Mouse (Mus musculus) testis, adult 2 months (tissue): ENCODE measurements around the gene Glyr1.

Experiments
- CTCF ChIP-seq: fragments of 200-500 bp; IDR thresholded peaks from 2 replicates; pipeline ENCODE4 v1.5.1; 2012; ENCODE audit warnings: low read depth, mild to moderate bottlenecking, inconsistent platforms, low read length, moderate library complexity; ENCODE audit not compliant: control insufficient read depth, insufficient read depth, insufficient replicate concordance
- POLR2A ChIP-seq: fragments of 200-500 bp; IDR thresholded peaks from 2 replicates; pipeline ENCODE4 v1.6.1; 2012; ENCODE audit warnings: low read depth, mild to moderate bottlenecking, inconsistent platforms, low read length, moderate library complexity; ENCODE audit not compliant: control insufficient read depth

DNA sequence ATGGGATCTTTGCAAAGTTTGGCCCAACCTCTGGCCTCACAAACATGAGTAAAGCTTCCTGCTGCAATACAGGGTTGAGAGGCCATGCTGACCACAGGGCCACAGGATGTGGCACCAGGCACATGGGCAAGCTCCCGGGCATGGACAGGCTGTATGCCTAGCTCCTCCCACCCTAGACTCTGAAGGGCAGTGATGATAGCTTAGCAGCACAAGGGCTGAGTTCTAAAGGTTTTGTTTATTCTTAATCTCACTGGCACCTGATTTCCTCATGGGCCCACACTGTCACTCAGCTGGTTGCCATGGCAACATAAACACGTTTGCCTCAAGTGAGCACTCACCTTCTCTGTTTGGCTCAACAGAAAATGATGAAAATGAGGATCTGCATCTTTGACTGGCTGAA, 19.8 kb downstream of the Glyr1 start:
- TF ChIP-seq CTCF = no peak
- TF ChIP-seq POLR2A = no peak
